Mouse (Mus musculus): ENCODE measurements around the gene Olfr1311.
"Not testable (repeated sequence)": the region's sequence is repeated elsewhere in the genome, so short reads cannot be mapped to it uniquely, and the experiment has no call there.

The Olfr1311 gene

DNA sequence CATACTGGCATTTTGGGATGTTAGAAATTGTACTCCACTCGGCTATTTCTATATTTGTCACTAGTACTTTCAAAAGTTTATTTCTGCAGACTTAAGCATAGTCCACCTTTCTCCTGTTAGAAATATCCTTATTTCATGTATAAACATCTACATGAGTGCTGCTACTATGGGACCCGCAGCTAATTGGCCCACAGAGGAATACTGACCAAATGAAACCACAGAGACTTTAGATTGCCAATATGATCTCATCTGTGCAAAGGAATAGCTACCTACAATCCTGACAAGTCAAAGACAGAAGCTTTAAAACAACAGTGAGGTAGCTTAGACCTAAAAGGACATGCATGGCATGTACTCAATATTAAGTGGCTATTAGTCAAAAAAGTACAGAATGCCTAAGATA is at the start of gene Olfr1311:
Gene Olfr1311 (minus strand): TSS at position 101 of the 400 bp plus-strand sequence.
- no peak for DNase-seq (ENCODE audit: low spot score in 2 of 2)

DNA sequence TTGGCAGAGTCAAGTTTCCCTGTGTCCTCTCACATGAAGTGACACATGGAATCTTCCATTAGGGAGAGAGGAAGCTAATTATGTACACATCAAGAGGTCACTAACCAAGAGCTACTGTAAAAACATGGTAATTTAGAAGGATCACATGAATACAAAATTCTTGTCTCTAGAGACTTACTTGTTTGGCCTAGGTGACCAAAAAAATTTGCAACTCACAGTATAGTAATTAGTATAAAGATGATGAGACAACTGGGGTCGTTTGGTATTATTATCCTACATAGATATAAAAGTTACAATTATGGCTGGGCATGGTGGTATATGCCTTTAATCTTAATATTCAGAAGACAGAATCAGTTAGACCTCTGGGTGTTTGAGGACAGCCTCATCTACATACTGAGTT is 25.9 kb upstream of the Olfr1311 start, which contains the start of gene Olfr1312:
Gene Olfr1312 (minus strand): TSS at position 101 of the 400 bp plus-strand sequence.
- DNase-seq (ENCODE audit: low spot score in 2 of 2): no peak

DNA sequence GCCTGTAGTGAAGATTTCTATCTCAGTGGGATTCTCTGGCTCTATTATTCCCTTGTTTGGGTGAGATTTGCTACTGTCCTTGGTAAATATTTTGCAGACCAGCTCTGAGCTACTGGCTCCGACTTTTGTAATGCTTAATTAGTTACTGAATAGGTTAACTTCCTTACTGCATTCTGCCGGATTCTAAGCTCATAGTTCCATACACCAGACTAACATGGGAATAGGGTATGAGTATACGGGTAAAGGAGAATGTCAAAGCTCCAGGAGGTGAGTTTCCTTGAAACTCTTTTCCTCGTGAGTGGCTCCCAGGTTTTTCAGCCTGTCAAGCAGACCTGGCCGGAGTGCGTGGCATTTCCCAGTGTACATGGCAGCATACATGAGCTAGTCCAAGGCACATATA is 2.8 kb upstream of the Olfr1311 start:
- not testable (repeated sequence) for DNase-seq (ENCODE audit: low spot score in 2 of 2)

DNA sequence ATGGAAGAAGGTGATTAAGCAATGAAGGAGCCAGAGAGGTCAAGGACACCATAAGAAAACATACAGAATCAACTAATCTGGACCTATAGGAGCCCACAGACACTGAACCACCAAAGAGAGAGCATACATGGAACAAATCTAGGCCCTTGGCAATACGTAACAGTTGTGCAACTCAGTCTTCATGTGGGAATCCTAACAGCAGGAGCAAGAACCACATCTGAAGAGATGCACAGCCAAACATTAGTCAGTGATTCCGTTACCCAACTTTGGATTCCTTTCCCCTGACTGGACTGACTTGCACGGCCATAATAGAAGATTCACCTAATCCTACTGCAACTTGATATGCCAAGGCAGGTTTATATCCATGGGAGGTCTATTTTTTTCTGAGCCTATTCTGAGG is 9.3 kb downstream of the Olfr1311 start:
- no peak for DNase-seq (ENCODE audit: low spot score in 2 of 2)

DNA sequence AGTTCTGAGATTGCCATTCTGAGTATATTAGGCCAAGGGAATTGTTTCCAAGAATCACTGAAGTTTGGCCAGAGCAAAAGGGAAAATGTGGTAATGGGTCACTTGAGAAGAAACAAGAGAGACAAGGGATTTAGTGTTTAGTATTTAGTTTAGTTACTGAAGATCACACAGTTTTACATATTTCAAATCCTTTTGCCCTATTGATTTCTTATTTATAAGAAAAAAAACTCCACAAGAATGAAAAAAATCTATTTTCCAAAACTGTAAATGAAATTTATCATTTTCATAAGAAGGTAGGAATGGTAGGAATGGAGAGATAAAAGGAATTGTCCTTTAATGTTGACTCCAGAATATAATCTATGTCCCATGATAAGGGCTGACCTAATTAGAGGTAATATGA is 11.6 kb downstream of the Olfr1311 start, which contains the start of gene Olfr1310:
Gene Olfr1310 (minus strand): TSS at position 101 of the 400 bp plus-strand sequence.
- DNase-seq (ENCODE audit: low spot score in 2 of 2): no peak

DNA sequence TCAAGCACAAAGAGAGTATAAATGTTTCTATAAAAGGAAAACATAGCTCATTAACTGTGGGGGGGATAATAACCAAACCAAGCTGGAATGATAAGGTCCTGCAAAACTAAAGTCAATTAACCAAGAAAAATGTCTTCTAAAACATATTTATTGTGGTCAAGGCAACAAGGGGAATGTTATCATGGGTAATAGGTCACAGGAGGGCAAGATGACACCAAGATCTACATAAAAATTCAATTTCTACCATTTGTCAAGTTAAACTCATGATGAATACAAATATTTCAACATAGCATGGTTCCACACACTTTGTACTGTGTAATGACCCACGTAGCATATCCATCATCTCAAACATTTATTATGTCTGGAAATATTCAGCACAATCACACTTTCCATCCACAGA is 34.0 kb downstream of the Olfr1311 start, which contains the start of gene Olfr1309:
Gene Olfr1309 (minus strand): TSS at position 101 of the 400 bp plus-strand sequence.
- DNase-seq (ENCODE audit: low spot score in 2 of 2): no peak

Data from cerebellum, postnatal 4 days (tissue).